Mouse (Mus musculus) intestine, postnatal 0 days (tissue): Measurements from ENCODE around the gene Hils1. TPM values are rescaled to one million over a fixed set of nuclear protein-coding genes. Genes with fewer than 3 reads are reported as not detected.

Experiments used
- ATAC-seq: fragments of 200-750 bp; cut with Nextera tagmentation; 2 replicates; pipeline ENCODE4 v1.8.0; 2017; ENCODE audit warnings: mild to moderate bottlenecking, moderate TSS enrichment, moderate library complexity
- H3K27ac ChIP-seq: fragments of 300-500 bp; sonication (generic); 2 replicates; pipeline ENCODE4 v1.5.1; 2014; ENCODE audit warnings: mild to moderate bottlenecking, low read depth, low read length, moderate library complexity
- H3K27me3 ChIP-seq: fragments of 300-500 bp; sonication (generic); replicated peaks from 2 replicates; pipeline ENCODE4 v1.6.1; 2014; ENCODE audit warnings: low read length, mixed read lengths; ENCODE audit not compliant: control insufficient read depth, insufficient read depth
- H3K36me3 ChIP-seq: fragments of 300-500 bp; sonication (generic); 2 replicates; pipeline ENCODE4 v1.6.1; 2014; ENCODE audit warnings: mild to moderate bottlenecking, moderate library complexity; ENCODE audit not compliant: control insufficient read depth, insufficient read depth
- H3K4me1 ChIP-seq: fragments of 300-500 bp; sonication (generic); replicated peaks from 2 replicates; pipeline ENCODE4 v1.6.1; 2014; ENCODE audit warnings: antibody characterized with exemption, low read length, mixed read lengths; ENCODE audit not compliant: control insufficient read depth, insufficient read depth
- H3K4me2 ChIP-seq: fragments of 300-500 bp; sonication (generic); replicated peaks from 2 replicates; pipeline ENCODE4 v1.6.1; 2014; ENCODE audit warnings: low read depth, mild to moderate bottlenecking, moderate library complexity
- H3K4me3 ChIP-seq: fragments of 300-500 bp; sonication (generic); 2 replicates; pipeline ENCODE4 v1.5.1; 2014; ENCODE audit warnings: low read depth, low read length
- H3K9ac ChIP-seq: fragments of 300-500 bp; sonication (generic); 2 replicates; pipeline ENCODE4 v1.6.1; 2014; ENCODE audit warnings: mild to moderate bottlenecking, low read depth, low read length
- H3K9me3 ChIP-seq: fragments of 300-500 bp; sonication (generic); 2 replicates; pipeline ENCODE4 v1.6.1; 2016; ENCODE audit warnings: mixed run types; ENCODE audit not compliant: control insufficient read depth
- CTCF ChIP-seq: sonication (generic); IDR thresholded peaks from 2 replicates; pipeline ENCODE4 v1.5.1; 2016; ENCODE audit warnings: low read depth, mild to moderate bottlenecking, control low read depth, antibody characterized with exemption, moderate library complexity
- WGBS: fragments of 180-500 bp; shearing (Covaris S2); extraction: QIAGEN DNeasy Blood & Tissue Kit; methylation state at CpG from one replicate; pipeline ENCODE4 v1.1.7; 2014; 5-methylcytosine and 5-hydroxymethylcytosine counted together
- polyA plus RNA-seq: library from polyadenylated mRNA; unstranded; fragments of >200 nt; fragmentation: Nextera tagmentation; extraction: Ambion mirVana; gene quantifications from 2 replicates; pipeline ENCODE4 v1.2.1, GENCODE M21; 2015

The Hils1 gene
- polyA plus RNA-seq, 1 experiment from 2014 or later: not detected

GRCm38 (mm10) chr11:94987341-94987740 is 19.9 kb downstream of the Hils1 start:
- Histone ChIP-seq H3K4me3 (no peak overlapping the region), H3K4me2 (no peak overlapping the region), H3K36me3 (no peaks in the 10 kb centered on the region), H3K27ac (no peak overlapping the region), H3K9ac (no peak overlapping the region), H3K4me1 (peaks cover 6% of the 10 kb centered on the region), H3K27me3 (no peaks in the 10 kb centered on the region), H3K9me3 (no peaks in the 10 kb centered on the region)
- ATAC-seq: no peak
- 45% methylated on average over 6 of the region's 6 CpGs for WGBS
- TF ChIP-seq CTCF: no peak

GRCm38 (mm10) chr11:94987851-94988250 is 20.5 kb downstream of the Hils1 start:
- no peak for TF ChIP-seq CTCF
- no peak for ATAC-seq
- Histone ChIP-seq H3K4me1 (peaks cover 6% of the 10 kb centered on the region), H3K27ac (no peak overlapping the region), H3K9ac (no peak overlapping the region), H3K4me3 (no peak overlapping the region), H3K27me3 (no peaks in the 10 kb centered on the region), H3K4me2 (no peak overlapping the region), H3K36me3 (no peaks in the 10 kb centered on the region), H3K9me3 (no peaks in the 10 kb centered on the region)
- 79% methylated on average over 8 of the region's 8 CpGs for WGBS

- peaks cover 13% of the 10 kb centered on the region for H3K4me1 ChIP-seq
Observed at GRCm38 (mm10) chr11:94988780-94989561, 21.6 kb downstream of the Hils1 start.

GRCm38 (mm10) chr11:94989562-94990017 is 22.2 kb downstream of the Hils1 start:
- no peaks in the 10 kb centered on the region for H3K9me3 ChIP-seq
- ATAC-seq: peak; percentile 29; the same call in 1 of the 2 replicates
- H3K36me3 ChIP-seq: no peaks in the 10 kb centered on the region
- H3K9ac ChIP-seq: peak overlapping the region; percentile 34; the same call in 1 of the 2 replicates
- peak overlapping the region; percentile 64 for H3K27ac ChIP-seq
- H3K4me3 ChIP-seq: peak overlapping the region; percentile 44
- TF ChIP-seq CTCF: peak; percentile 25; the same call in 1 of the 2 replicates
- H3K4me1 ChIP-seq: peaks cover 19% of the 10 kb centered on the region
- H3K27me3 ChIP-seq: no peaks in the 10 kb centered on the region
- WGBS: 1% methylated on average over 12 of the region's 12 CpGs
- H3K4me2 ChIP-seq: peak overlapping the region; percentile 94

More at GRCm38 (mm10) chr11:94988780-94989561, 21.6 kb downstream of the Hils1 start:
- ATAC-seq: no peak
- H3K4me2 ChIP-seq: peak overlapping the region; percentile 94
- H3K36me3 ChIP-seq: no peaks in the 10 kb centered on the region
- H3K9ac ChIP-seq: peak overlapping the region; percentile 34; the same call in 1 of the 2 replicates
- H3K4me3 ChIP-seq: peak overlapping the region; percentile 44
- TF ChIP-seq CTCF: no peak
- WGBS: 31% methylated on average over 10 of the region's 10 CpGs
- peak overlapping the region; percentile 64 for H3K27ac ChIP-seq
- H3K27me3 ChIP-seq: no peaks in the 10 kb centered on the region
- no peaks in the 10 kb centered on the region for H3K9me3 ChIP-seq

- peak overlapping the region; percentile 80; the same call in 1 of the 2 replicates for H3K27ac ChIP-seq
- no peaks in the 10 kb centered on the region for H3K27me3 ChIP-seq
- ATAC-seq: no peak
- H3K4me1 ChIP-seq: peaks cover 19% of the 10 kb centered on the region
- no peak for TF ChIP-seq CTCF
- peak overlapping the region; percentile 81 for H3K4me3 ChIP-seq
- no peaks in the 10 kb centered on the region for H3K9me3 ChIP-seq
- no peak overlapping the region for H3K9ac ChIP-seq
- H3K36me3 ChIP-seq: no peaks in the 10 kb centered on the region
- 46% methylated on average over 6 of the region's 6 CpGs for WGBS
- peak overlapping the region; percentile 94 for H3K4me2 ChIP-seq
Observed at GRCm38 (mm10) chr11:94990102-94990748, 22.8 kb downstream of the Hils1 start.
